Mouse (Mus musculus): Measurements from ENCODE around the gene 1810010H24Rik. TPM values are rescaled to one million over a fixed set of nuclear protein-coding genes. Genes with fewer than 3 reads are reported as not detected.

1810010H24Rik gene
- total and polyA plus RNA-seq, 3 experiments: 0.42 to 2.5 TPM; not detected in 1

DNA sequence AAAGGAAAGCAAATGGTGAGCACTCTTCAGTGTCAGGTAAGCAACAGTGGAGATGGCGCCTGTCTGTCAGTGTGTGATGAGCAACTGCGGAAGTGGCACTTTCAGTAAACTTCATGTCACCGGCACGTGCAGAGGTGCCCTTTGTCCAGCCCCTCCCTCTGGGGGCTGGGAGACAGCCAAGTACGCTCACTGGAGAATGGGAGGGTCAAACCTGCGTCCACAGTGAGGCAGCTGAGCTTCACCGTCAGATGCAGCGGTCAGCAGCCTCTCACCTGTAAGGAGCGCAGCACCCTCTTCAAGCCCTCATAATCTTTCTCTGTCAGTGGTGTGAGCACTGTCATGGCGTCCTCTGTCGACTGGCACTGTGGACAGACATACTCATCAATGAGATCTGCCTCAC is 17.9 kb downstream of the 1810010H24Rik start:
- peaks cover 7 to 43% of the 10 kb centered on the region in 2 experiments for H3K36me3 ChIP-seq (ENCODE audit: control insufficient read depth in 1 of 2, insufficient read depth in 2 of 2, low read length in 2 of 2)
- H3K79me2 ChIP-seq (ENCODE audit: control insufficient read depth, insufficient read depth, low read length, poor library complexity): no peaks in the 10 kb centered on the region
- no peak overlapping the region for H3K27ac ChIP-seq (ENCODE audit: control insufficient read depth, low read depth, low read length)
- TF ChIP-seq KAT2A (conservative IDR thresholded peaks at IDR 0.05; ENCODE audit: low read depth, low read length) (no peak), MYC (IDR thresholded peaks at IDR 0.05; ENCODE audit: low read depth, low read length) (no peak), HCFC1 (IDR thresholded peaks at IDR 0.05; ENCODE audit: low read depth, low read length) (no peak), ZKSCAN1 (IDR thresholded peaks at IDR 0.05; ENCODE audit: low read depth, low read length) (no peak), NRF1 (IDR thresholded peaks at IDR 0.05; ENCODE audit: insufficient read depth, low read depth, low read length, poor library complexity, severe bottlenecking) (no peak)
- peaks cover 4% of the 10 kb centered on the region in 2 experiments for H3K4me1 ChIP-seq (ENCODE audit: control insufficient read depth in 1 of 2, insufficient read depth in 2 of 2, low read length in 2 of 2)
- no peak overlapping the region for H3K9ac ChIP-seq (ENCODE audit: control insufficient read depth, low read depth, low read length, poor library complexity, severe bottlenecking)
- no peak for DNase-seq (ENCODE audit: low read depth, low spot score)
- H3K27me3 ChIP-seq (ENCODE audit: control insufficient read depth in 1 of 2, insufficient read depth in 2 of 2, low read length in 2 of 2): no peaks in the 10 kb centered on the region
- H3K4me3 ChIP-seq (ENCODE audit: control insufficient read depth in 1 of 2, insufficient read depth in 1 of 2, low read depth in 2 of 2, low read length in 2 of 2): no peak overlapping the region
- H3K9me3 ChIP-seq (replicated peaks; ENCODE audit: insufficient read depth, low read length): no peaks in the 10 kb centered on the region

DNA sequence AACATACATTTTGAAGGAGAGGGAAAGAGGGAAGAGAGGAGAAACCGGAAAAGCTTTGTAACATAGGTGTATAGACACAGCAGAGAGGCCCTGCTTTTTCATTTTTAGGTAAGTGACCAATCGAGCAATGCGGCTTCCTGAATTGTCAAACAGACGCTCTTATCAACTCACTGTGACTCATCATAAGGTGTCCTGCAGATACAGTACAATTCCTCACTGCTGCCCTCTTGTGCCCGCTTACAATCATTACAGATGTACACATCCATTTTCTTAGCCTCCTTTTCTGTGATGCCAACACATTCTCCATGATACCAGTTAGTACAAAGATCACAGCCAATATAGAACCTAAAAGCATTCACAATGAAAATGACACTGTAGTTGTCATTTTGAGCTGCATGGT is 18.8 kb downstream of the 1810010H24Rik start:
- Histone ChIP-seq H3K4me1 (ENCODE audit: control insufficient read depth in 1 of 2, insufficient read depth in 2 of 2, low read length in 2 of 2) (peaks cover 4% of the 10 kb centered on the region in 2 experiments), H3K27me3 (ENCODE audit: control insufficient read depth in 1 of 2, insufficient read depth in 2 of 2, low read length in 2 of 2) (no peaks in the 10 kb centered on the region), H3K4me3 (ENCODE audit: control insufficient read depth in 1 of 2, insufficient read depth in 1 of 2, low read depth in 2 of 2, low read length in 2 of 2) (no peak overlapping the region), H3K79me2 (ENCODE audit: control insufficient read depth, insufficient read depth, low read length, poor library complexity) (no peaks in the 10 kb centered on the region), H3K36me3 (ENCODE audit: control insufficient read depth in 1 of 2, insufficient read depth in 2 of 2, low read length in 2 of 2) (peaks cover 7 to 43% of the 10 kb centered on the region in 2 experiments), H3K9me3 (replicated peaks; ENCODE audit: insufficient read depth, low read length) (no peaks in the 10 kb centered on the region), H3K27ac (ENCODE audit: control insufficient read depth, low read depth, low read length) (peak overlapping the region; percentile 57), H3K9ac (ENCODE audit: control insufficient read depth, low read depth, low read length, poor library complexity, severe bottlenecking) (peak overlapping the region; percentile 34; the same call in 1 of the 2 replicates)
- DNase-seq (ENCODE audit: low read depth, low spot score): peak; percentile 98
- TF ChIP-seq MYC (IDR thresholded peaks at IDR 0.05; ENCODE audit: low read depth, low read length): peak; percentile 83
- TF ChIP-seq TBP (IDR thresholded peaks at IDR 0.05; ENCODE audit: low read depth, low read length): peak; percentile 54; the same call in 1 of the 2 replicates
- peak; percentile 67; the same call in 1 of the 2 replicates for TF ChIP-seq MAFK (IDR thresholded peaks at IDR 0.05; ENCODE audit: borderline replicate concordance, low read depth, low read length)
- TF ChIP-seq MAZ (IDR thresholded peaks at IDR 0.05; ENCODE audit: low read depth, low read length): no peak
- peak; percentile 51 for TF ChIP-seq RAD21 (IDR thresholded peaks at IDR 0.05; ENCODE audit: low read depth, low read length)
- no peak for TF ChIP-seq MYB (IDR thresholded peaks at IDR 0.05; ENCODE audit: low read depth, low read length)
- no peak for TF ChIP-seq NELFE (IDR thresholded peaks at IDR 0.05; ENCODE audit: low read depth, low read length)
- peak; percentile 65 for TF ChIP-seq TCF12 (IDR thresholded peaks at IDR 0.05; ENCODE audit: low read depth, low read length)
- peak; percentile 93 for TF ChIP-seq SIN3A (IDR thresholded peaks at IDR 0.05; ENCODE audit: low read length)
- peak; percentile 78 for TF ChIP-seq MXI1 (IDR thresholded peaks at IDR 0.05; ENCODE audit: low read depth, low read length)
- TF ChIP-seq ETS1 (IDR thresholded peaks at IDR 0.05; ENCODE audit: low read depth, low read length): peak; percentile 81
- TF ChIP-seq POLR2AphosphoS5 (IDR thresholded peaks at IDR 0.05; ENCODE audit: borderline replicate concordance, low read depth, low read length): no peak
- TF ChIP-seq NRF1 (IDR thresholded peaks at IDR 0.05; ENCODE audit: insufficient read depth, low read depth, low read length, poor library complexity, severe bottlenecking): no peak
- 0 out of 2 replicates have a peak, but pooled peaks have one; percentile 40 for TF ChIP-seq ZNF384 (IDR thresholded peaks at IDR 0.05; ENCODE audit: low read depth, low read length)
- no peak for TF ChIP-seq ZC3H11A (IDR thresholded peaks at IDR 0.05; ENCODE audit: low read depth, low read length)
- no peak for TF ChIP-seq POLR2AphosphoS2 (IDR thresholded peaks at IDR 0.05; ENCODE audit: low read length)
- TF ChIP-seq ZMIZ1 (IDR thresholded peaks at IDR 0.05; ENCODE audit: low read depth, low read length): no peak
- TF ChIP-seq TAL1 (IDR thresholded peaks at IDR 0.05; ENCODE audit: low read length): peak; percentile 17; the same call in 1 of the 2 replicates
- peak; percentile 44 to 90 (median 85); a peak in 5 of 6 replicates for TF ChIP-seq CTCF (IDR thresholded peaks at IDR 0.05 in 2 of 3, conservative IDR thresholded peaks at IDR 0.05 in 1 of 3; ENCODE audit: control insufficient read depth in 1 of 3, insufficient read depth in 1 of 3, low read depth in 2 of 3, low read length in 3 of 3, poor library complexity in 1 of 3, severe bottlenecking in 1 of 3)
- TF ChIP-seq ZKSCAN1 (IDR thresholded peaks at IDR 0.05; ENCODE audit: low read depth, low read length): no peak
- no peak for TF ChIP-seq UBTF (IDR thresholded peaks at IDR 0.05; ENCODE audit: borderline replicate concordance, insufficient read depth, low read depth, low read length)
- 0 out of 4 replicates have a peak, but pooled peaks of 1 of the 2 experiments have one; percentile 31 for TF ChIP-seq POLR2A (IDR thresholded peaks at IDR 0.05; ENCODE audit: control insufficient read depth in 1 of 2, insufficient read depth in 1 of 2, low read depth in 1 of 2, low read length in 2 of 2, poor library complexity in 1 of 2)
- no peak; the same call in 1 of the 2 replicates for TF ChIP-seq USF1 (IDR thresholded peaks at IDR 0.05; ENCODE audit: low read depth, low read length)
- peak; percentile 81 to 82 for TF ChIP-seq EP300 (IDR thresholded peaks at IDR 0.05; ENCODE audit: low read depth in 1 of 2, low read length in 2 of 2)
- peak; percentile 98 for TF ChIP-seq JUND (IDR thresholded peaks at IDR 0.05; ENCODE audit: low read depth, low read length)
- TF ChIP-seq KAT2A (conservative IDR thresholded peaks at IDR 0.05; ENCODE audit: low read depth, low read length): no peak
- TF ChIP-seq GABPA (IDR thresholded peaks at IDR 0.05; ENCODE audit: low read depth, low read length): peak; percentile 90
- peak; percentile 98 for TF ChIP-seq GATA1 (IDR thresholded peaks at IDR 0.05; ENCODE audit: low read depth, low read length)
- TF ChIP-seq ELF1 (IDR thresholded peaks at IDR 0.05; ENCODE audit: low read depth, low read length): peak; percentile 81
- TF ChIP-seq CHD2 (IDR thresholded peaks at IDR 0.05; ENCODE audit: low read length): no peak

All from MEL (cell line).